Mouse (Mus musculus) hindbrain, embryonic 12.5 days (tissue): ENCODE measurements around the gene Pced1b. TPM values are rescaled to one million over a fixed set of nuclear protein-coding genes. Genes with fewer than 3 reads are reported as not detected.

Experiments
- ATAC-seq: fragments of 200-750 bp; cut with Nextera tagmentation; 2 replicates; pipeline ENCODE4 v1.8.0; 2017; ENCODE audit warnings: moderate TSS enrichment; ENCODE audit not compliant: low FRiP score
- H3K27ac ChIP-seq: fragments of 300-500 bp; sonication (generic); 2 replicates; pipeline ENCODE4 v1.5.1; 2016; ENCODE audit warnings: mild to moderate bottlenecking
- H3K27me3 ChIP-seq: fragments of 300-500 bp; sonication (generic); 2 replicates; pipeline ENCODE4 v1.6.1; 2016; ENCODE audit warnings: mild to moderate bottlenecking
- H3K36me3 ChIP-seq: fragments of 300-500 bp; sonication (generic); 2 replicates; pipeline ENCODE4 v1.6.1; 2016; ENCODE audit warnings: mild to moderate bottlenecking
- H3K4me1 ChIP-seq: fragments of 300-500 bp; sonication (generic); 2 replicates; pipeline ENCODE4 v1.6.1; 2016
- H3K4me2 ChIP-seq: fragments of 300-500 bp; sonication (generic); replicated peaks from 2 replicates; pipeline ENCODE4 v1.6.1; 2016; ENCODE audit warnings: mild to moderate bottlenecking
- H3K4me3 ChIP-seq: fragments of 300-500 bp; sonication (generic); 2 replicates; pipeline ENCODE4 v1.5.1; 2016; ENCODE audit warnings: mild to moderate bottlenecking
- H3K9ac ChIP-seq: fragments of 300-500 bp; sonication (generic); 2 replicates; pipeline ENCODE4 v1.6.1; 2016; ENCODE audit warnings: mild to moderate bottlenecking, moderate library complexity
- H3K9me3 ChIP-seq: fragments of 300-500 bp; sonication (generic); replicated peaks from 2 replicates; pipeline ENCODE4 v1.6.1; 2016; ENCODE audit warnings: mild to moderate bottlenecking
- WGBS: fragments of 180-500 bp; shearing (Covaris S2); methylation state at CpG from one replicate; pipeline ENCODE4 v1.1.7; 2016; 5-methylcytosine and 5-hydroxymethylcytosine counted together
- polyA plus RNA-seq: library from polyadenylated mRNA; unstranded; fragments of >200 nt; fragmentation: Nextera tagmentation; extraction: Ambion mirVana; gene quantifications from 2 replicates; pipeline ENCODE4 v1.2.1, GENCODE M21; 2016

Gene Pced1b
- polyA plus RNA-seq, 1 experiment from 2014 or later, result 3.5 TPM

GRCm38 (mm10) chr15:97307935-97308334, 61.0 kb downstream of the Pced1b start:
- H3K9ac ChIP-seq, result no peak overlapping the region
- no peaks in the 10 kb centered on the region for H3K9me3 ChIP-seq
- H3K36me3 ChIP-seq, result no peaks in the 10 kb centered on the region
- no peak overlapping the region for H3K4me2 ChIP-seq
- no peaks in the 10 kb centered on the region for H3K27me3 ChIP-seq
- ATAC-seq, result peak; percentile 52; the same call in 1 of the 2 replicates
- H3K27ac ChIP-seq, result no peak overlapping the region
- no peak overlapping the region for H3K4me3 ChIP-seq
- H3K4me1 ChIP-seq, result no peaks in the 10 kb centered on the region
- WGBS, result 43% methylated on average over 9 of the region's 9 CpGs

DNA sequence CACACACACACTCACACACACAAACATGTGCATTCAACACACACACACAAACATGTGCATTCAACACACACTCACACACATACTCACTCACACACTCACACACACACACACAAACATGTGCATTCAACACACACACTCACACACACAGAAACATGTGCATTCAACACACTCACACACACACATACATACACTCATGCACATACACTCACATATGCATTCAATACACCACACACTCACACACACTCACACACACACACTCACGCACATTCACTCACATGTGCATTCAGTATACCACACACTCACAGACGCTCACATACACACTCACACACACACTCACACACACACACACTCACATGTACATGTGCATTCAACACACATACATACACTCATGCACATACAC, 62.6 kb downstream of the Pced1b start:
- Histone ChIP-seq H3K36me3 (no peaks in the 10 kb centered on the region), H3K27ac (no peak overlapping the region), H3K27me3 (no peaks in the 10 kb centered on the region), H3K9me3 (no peaks in the 10 kb centered on the region), H3K4me1 (0 out of 2 replicates have a peak, but pooled peaks cover under 1% of the 10 kb centered on the region), H3K9ac (no peak overlapping the region), H3K4me3 (no peak overlapping the region), H3K4me2 (no peak overlapping the region)
- no peak for ATAC-seq
- 98% methylated on average over 2 of the region's 2 CpGs for WGBS

GRCm38 (mm10) chr15:97310251-97310650, 63.3 kb downstream of the Pced1b start:
- 87% methylated on average over 9 of the region's 9 CpGs for WGBS
- no peak overlapping the region for H3K27ac ChIP-seq
- no peak overlapping the region for H3K9ac ChIP-seq
- H3K27me3 ChIP-seq, result no peaks in the 10 kb centered on the region
- H3K4me1 ChIP-seq, result 0 out of 2 replicates have a peak, but pooled peaks cover 5% of the 10 kb centered on the region
- H3K9me3 ChIP-seq, result no peaks in the 10 kb centered on the region
- no peak overlapping the region for H3K4me3 ChIP-seq
- ATAC-seq, result no peak
- H3K36me3 ChIP-seq, result no peaks in the 10 kb centered on the region
- no peak overlapping the region for H3K4me2 ChIP-seq

GRCm38 (mm10) chr15:97311211-97311610, 64.3 kb downstream of the Pced1b start:
- ATAC-seq, result no peak
- Histone ChIP-seq H3K27ac (no peak overlapping the region), H3K27me3 (no peaks in the 10 kb centered on the region), H3K4me3 (no peak overlapping the region), H3K4me1 (0 out of 2 replicates have a peak, but pooled peaks cover 7% of the 10 kb centered on the region), H3K9me3 (no peaks in the 10 kb centered on the region), H3K4me2 (no peak overlapping the region), H3K9ac (no peak overlapping the region), H3K36me3 (no peaks in the 10 kb centered on the region)
- 85% methylated on average over 7 of the region's 7 CpGs for WGBS

DNA sequence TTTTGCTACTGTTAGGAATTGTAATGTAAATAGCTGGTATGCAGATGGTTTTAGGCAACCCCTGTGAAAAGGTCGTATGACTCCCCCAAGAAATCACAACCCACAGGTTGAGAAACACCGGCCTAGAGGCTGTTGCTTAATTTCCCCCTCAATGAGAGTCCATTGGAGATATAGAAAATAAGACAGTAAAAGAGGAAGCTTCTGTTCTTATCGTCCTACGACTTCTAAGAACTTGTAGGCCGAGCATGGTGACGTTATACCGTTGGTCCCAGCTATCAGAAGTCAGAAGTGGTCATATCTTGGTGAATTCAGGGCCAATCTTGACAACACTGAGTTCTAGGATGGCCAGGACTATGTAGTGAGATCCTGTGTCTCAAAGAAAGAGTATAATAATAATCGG, 65.0 kb downstream of the Pced1b start:
- H3K4me1 ChIP-seq, result 0 out of 2 replicates have a peak, but pooled peaks cover 7% of the 10 kb centered on the region
- no peaks in the 10 kb centered on the region for H3K36me3 ChIP-seq
- no peak overlapping the region for H3K27ac ChIP-seq
- H3K9me3 ChIP-seq, result no peaks in the 10 kb centered on the region
- H3K9ac ChIP-seq, result no peak overlapping the region
- 96% methylated on average over 8 of the region's 8 CpGs for WGBS
- ATAC-seq, result no peak
- H3K4me2 ChIP-seq, result no peak overlapping the region
- H3K4me3 ChIP-seq, result no peak overlapping the region
- no peaks in the 10 kb centered on the region for H3K27me3 ChIP-seq

DNA sequence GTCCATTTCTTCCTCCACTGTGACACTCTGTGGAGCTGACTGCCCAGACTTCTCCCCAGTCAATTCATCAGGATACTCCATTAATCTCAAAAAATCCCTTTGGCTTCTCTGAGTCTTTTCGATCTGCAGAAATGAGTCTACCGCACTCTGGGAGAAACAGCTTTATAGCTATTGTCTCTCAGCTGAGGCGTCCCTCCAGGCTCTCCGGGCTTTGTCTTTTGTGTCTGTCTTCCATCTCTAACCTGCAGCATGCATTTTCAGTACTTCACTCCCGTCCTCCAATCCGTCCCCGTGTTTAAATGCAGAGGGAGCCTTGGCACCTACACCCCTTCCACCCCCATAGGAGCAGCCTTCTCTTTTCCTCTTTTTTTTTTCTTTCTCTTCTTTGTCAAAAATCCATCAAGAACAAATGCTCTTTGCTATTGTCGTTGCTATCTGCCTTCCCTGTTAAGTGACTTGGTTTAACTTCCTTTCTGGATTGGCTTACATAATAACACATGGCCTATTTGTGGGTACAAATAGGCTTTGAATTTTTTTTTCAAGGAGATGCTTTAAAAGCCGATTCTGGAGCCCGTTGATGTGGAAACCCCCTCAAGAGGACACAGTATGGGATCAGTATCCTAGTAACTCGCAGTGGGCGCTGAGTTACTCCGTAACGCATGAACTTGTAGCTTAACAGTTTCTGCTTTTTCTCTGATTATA, 68.0 kb downstream of the Pced1b start:
- Histone ChIP-seq H3K9ac (no peak overlapping the region), H3K36me3 (no peaks in the 10 kb centered on the region), H3K27me3 (no peaks in the 10 kb centered on the region), H3K4me3 (no peak overlapping the region), H3K27ac (no peak overlapping the region), H3K4me1 (0 out of 2 replicates have a peak, but pooled peaks cover 7% of the 10 kb centered on the region), H3K4me2 (no peak overlapping the region), H3K9me3 (no peaks in the 10 kb centered on the region; the same call in 1 of the 2 replicates)
- no peak for ATAC-seq
- 63% methylated on average over 14 of the region's 14 CpGs for WGBS

GRCm38 (mm10) chr15:97315422-97315757, 68.5 kb downstream of the Pced1b start:
- no peak overlapping the region for H3K27ac ChIP-seq

DNA sequence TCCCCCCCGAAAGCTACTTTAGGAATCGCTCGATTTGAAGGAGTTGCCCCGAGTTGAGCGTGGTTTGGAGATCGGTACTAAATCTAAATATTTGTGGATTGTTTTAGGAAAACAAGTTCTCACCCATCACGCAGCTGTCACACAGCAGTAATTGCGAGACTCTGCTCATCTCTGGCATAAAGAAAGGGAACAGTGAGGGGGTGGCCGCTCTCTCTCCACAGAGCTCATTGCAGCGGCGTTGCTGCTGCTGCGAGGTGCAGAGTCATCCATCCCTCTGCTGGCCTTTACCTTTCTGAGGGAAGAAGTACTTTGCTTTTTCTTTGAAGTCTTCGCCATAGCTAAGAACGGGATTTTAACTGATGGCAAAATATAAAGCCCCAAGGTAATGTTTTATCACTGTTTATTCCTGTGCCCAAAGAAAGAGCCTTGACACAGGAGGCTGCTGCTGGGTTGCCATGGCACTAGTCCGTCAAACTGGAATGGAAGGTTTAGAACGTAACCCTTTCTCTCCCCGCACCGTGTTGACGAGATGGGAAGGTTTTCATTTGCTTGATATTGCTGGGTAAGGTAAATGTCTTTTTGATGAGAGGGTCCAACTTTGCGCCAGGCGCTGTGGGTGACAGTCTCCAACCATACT, 71.6 kb downstream of the Pced1b start:
- Histone ChIP-seq H3K36me3 (no peaks in the 10 kb centered on the region), H3K4me2 (no peak overlapping the region), H3K27me3 (no peaks in the 10 kb centered on the region), H3K27ac (no peak overlapping the region), H3K4me3 (no peak overlapping the region), H3K9ac (no peak overlapping the region), H3K4me1 (peaks cover 7% of the 10 kb centered on the region; the same call in 1 of the 2 replicates), H3K9me3 (no peaks in the 10 kb centered on the region; the same call in 1 of the 2 replicates)
- WGBS, result 86% methylated on average over 21 of the region's 21 CpGs
- ATAC-seq, result no peak

More at GRCm38 (mm10) chr15:97315422-97315757, 68.5 kb downstream of the Pced1b start:
- no peaks in the 10 kb centered on the region; the same call in 1 of the 2 replicates for H3K9me3 ChIP-seq
- no peak for ATAC-seq
- no peaks in the 10 kb centered on the region for H3K27me3 ChIP-seq
- H3K4me2 ChIP-seq, result no peak overlapping the region
- 0 out of 2 replicates have a peak, but pooled peaks cover 7% of the 10 kb centered on the region for H3K4me1 ChIP-seq
- no peaks in the 10 kb centered on the region for H3K36me3 ChIP-seq
- H3K4me3 ChIP-seq, result no peak overlapping the region
- WGBS, result 79% methylated on average over 9 of the region's 9 CpGs
- H3K9ac ChIP-seq, result no peak overlapping the region

- Histone ChIP-seq H3K4me1 (no peaks in the 10 kb centered on the region; the same call in 1 of the 2 replicates), H3K27ac (no peak overlapping the region)
- 78% methylated on average over 5 of the region's 5 CpGs for WGBS
Measured at GRCm38 (mm10) chr15:97322821-97323220, 75.9 kb downstream of the Pced1b start.

DNA sequence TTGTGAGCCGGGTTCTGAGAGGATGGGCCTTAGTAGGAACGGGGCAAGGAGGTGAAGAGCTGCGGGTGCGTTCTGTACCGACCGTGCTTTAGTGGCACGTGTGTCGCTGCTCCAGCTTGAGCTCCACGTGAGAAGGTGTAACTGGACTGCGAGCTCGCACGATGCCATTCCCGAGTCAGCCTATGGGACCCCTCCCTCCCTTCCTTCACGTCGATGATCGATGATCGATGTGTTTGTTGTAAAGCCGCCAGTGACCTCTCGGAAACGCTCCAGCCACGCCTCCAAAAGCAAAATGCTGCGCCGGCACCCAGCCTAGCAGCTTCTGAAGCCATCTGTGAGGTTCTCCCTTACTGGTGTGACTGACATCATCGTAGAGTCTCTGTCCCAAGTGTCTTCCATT, 76.6 kb downstream of the Pced1b start:
- WGBS, result 70% methylated on average over 24 of the region's 24 CpGs
- H3K9me3 ChIP-seq, result no peaks in the 10 kb centered on the region; the same call in 1 of the 2 replicates
- no peak overlapping the region; the same call in 1 of the 2 replicates for H3K4me2 ChIP-seq
- no peaks in the 10 kb centered on the region for H3K27me3 ChIP-seq
- no peak overlapping the region for H3K9ac ChIP-seq
- no peak overlapping the region for H3K4me3 ChIP-seq
- no peak for ATAC-seq
- H3K27ac ChIP-seq, result no peak overlapping the region
- no peaks in the 10 kb centered on the region for H3K36me3 ChIP-seq
- no peaks in the 10 kb centered on the region; the same call in 1 of the 2 replicates for H3K4me1 ChIP-seq

More at GRCm38 (mm10) chr15:97322821-97323220, 75.9 kb downstream of the Pced1b start:
- Histone ChIP-seq H3K9me3 (no peaks in the 10 kb centered on the region; the same call in 1 of the 2 replicates), H3K9ac (no peak overlapping the region), H3K27me3 (no peaks in the 10 kb centered on the region), H3K4me3 (no peak overlapping the region), H3K4me2 (no peak overlapping the region), H3K36me3 (no peaks in the 10 kb centered on the region)
- ATAC-seq, result no peak

- Histone ChIP-seq H3K36me3 (no peaks in the 10 kb centered on the region), H3K4me3 (no peak overlapping the region), H3K4me2 (no peak overlapping the region), H3K27ac (no peak overlapping the region), H3K27me3 (no peaks in the 10 kb centered on the region), H3K9me3 (no peaks in the 10 kb centered on the region; the same call in 1 of the 2 replicates), H3K4me1 (no peaks in the 10 kb centered on the region; the same call in 1 of the 2 replicates), H3K9ac (no peak overlapping the region)
- ATAC-seq, result no peak
- WGBS, result 74% methylated on average over 9 of the region's 9 CpGs
Measured at GRCm38 (mm10) chr15:97324311-97324710, 77.4 kb downstream of the Pced1b start.

- Histone ChIP-seq H3K4me2 (no peak overlapping the region), H3K9ac (no peak overlapping the region), H3K36me3 (no peaks in the 10 kb centered on the region), H3K9me3 (no peaks in the 10 kb centered on the region; the same call in 1 of the 2 replicates), H3K27ac (no peak overlapping the region), H3K27me3 (no peaks in the 10 kb centered on the region), H3K4me3 (no peak overlapping the region), H3K4me1 (no peaks in the 10 kb centered on the region; the same call in 1 of the 2 replicates)
- 64% methylated on average over 17 of the region's 18 CpGs for WGBS
- no peak for ATAC-seq
Measured at GRCm38 (mm10) chr15:97327500-97328081, 80.7 kb downstream of the Pced1b start.
